Mouse (Mus musculus): ENCODE data around the gene Asdurf.
A peak's percentile ranks its signal among the peaks of the same experiment; 100 is the strongest.

GRCm38 (mm10) chr1:53352327-53353261 is at the start of gene Asdurf, which contains the start of the genes Gm28551 and Asnsd1:
- TF ChIP-seq POLR2A (IDR thresholded peaks at IDR 0.05; ENCODE audit: insufficient read depth, low read length) (peak; percentile 73), CTCF (IDR thresholded peaks at IDR 0.05; ENCODE audit: low read depth, low read length) (peak; percentile 3), EP300 (IDR thresholded peaks at IDR 0.05; ENCODE audit: insufficient read depth, low read depth, low read length) (no peak)
